Mouse (Mus musculus) heart, postnatal 25 days (tissue): ENCODE measurements around the gene Ccr5. TPM values are rescaled to one million over a fixed set of nuclear protein-coding genes. Genes with fewer than 3 reads are reported as not detected.
"Not testable (repeated sequence)": the region's sequence is repeated elsewhere in the genome, so short reads cannot be mapped to it uniquely, and the experiment has no call there.

Source experiments
- DNase-seq: peaks from one replicate; pipeline ENCODE4 v3.0.0; 2022; ENCODE audit warnings: low spot score
- intact Hi-C: fragments of 180-260 bp; cut with DNase I; formaldehyde crosslinking; loops from one replicate; pipeline ENCODE4 v1.15.1; 2025
- total RNA-seq, 2 experiments: library from RNA; stranded (reverse); gene quantifications; 2 replicates each; pipeline ENCODE4 v1.2.3; 2021

Ccr5 gene
- 1 to 10 TPM; 3.2 to 3.7 TPM for total RNA-seq

- DNase-seq: no peak
- intact Hi-C loops: no loop called here
Measured at GRCm38 (mm10) chr9:124121387-124122184, at the start of gene Ccr5. Ccr5 (plus strand) TSS chr9:124121543.

- DNase-seq: no peak
- intact Hi-C loops: no loop called here
Measured at GRCm38 (mm10) chr9:124079803-124080202, 41.5 kb upstream of the Ccr5 start.

GRCm38 (mm10) chr9:124080471-124080870 is 40.9 kb upstream of the Ccr5 start:
- intact Hi-C loops: not testable (repeated sequence)

GRCm38 (mm10) chr9:124090441-124090840 is 30.9 kb upstream of the Ccr5 start:
- no peak for DNase-seq
- intact Hi-C loops: no loop called here

More at GRCm38 (mm10) chr9:124080471-124080870, 40.9 kb upstream of the Ccr5 start:
- DNase-seq: not testable (repeated sequence)

- DNase-seq: no peak
- intact Hi-C loops: no loop called here
Measured at GRCm38 (mm10) chr9:124099127-124099526, 22.2 kb upstream of the Ccr5 start.

GRCm38 (mm10) chr9:124100357-124100756 is 21.0 kb upstream of the Ccr5 start:
- intact Hi-C loops: no loop called here
- no peak for DNase-seq

GRCm38 (mm10) chr9:124101723-124102122 is 19.6 kb upstream of the Ccr5 start, which contains the start of gene Ccr2:
Ccr2 (plus strand) TSS chr9:124101950.
- DNase-seq: no peak
- intact Hi-C loops: no loop called here

- no peak for DNase-seq
- intact Hi-C loops: no loop called here
Measured at GRCm38 (mm10) chr9:124103199-124103598, 18.1 kb upstream of the Ccr5 start.

GRCm38 (mm10) chr9:124105196-124105595 is 16.1 kb upstream of the Ccr5 start:
- DNase-seq: no peak
- intact Hi-C loops: no loop called here

GRCm38 (mm10) chr9:124107232-124107631 is 14.1 kb upstream of the Ccr5 start:
- DNase-seq: no peak
- intact Hi-C loops: no loop called here

GRCm38 (mm10) chr9:124108356-124109127 is 12.8 kb upstream of the Ccr5 start:
- DNase-seq: no peak
- intact Hi-C loops: no loop called here

GRCm38 (mm10) chr9:124111997-124112396 is 9.3 kb upstream of the Ccr5 start:
- DNase-seq: no peak
- intact Hi-C loops: no loop called here

- intact Hi-C loops: no loop called here
- no peak for DNase-seq
Measured at GRCm38 (mm10) chr9:124112591-124113239, 8.6 kb upstream of the Ccr5 start.

- no peak for DNase-seq
- intact Hi-C loops: no loop called here
Measured at GRCm38 (mm10) chr9:124113777-124114176, 7.6 kb upstream of the Ccr5 start.

- intact Hi-C loops: no loop called here
- DNase-seq: no peak
Measured at GRCm38 (mm10) chr9:124118489-124118888, 2.9 kb upstream of the Ccr5 start.

GRCm38 (mm10) chr9:124125576-124125975 is 4.2 kb downstream of the Ccr5 start:
- intact Hi-C loops: no loop called here

GRCm38 (mm10) chr9:124126373-124126772 is 5.0 kb downstream of the Ccr5 start:
- no peak for DNase-seq
- intact Hi-C loops: no loop called here

More at GRCm38 (mm10) chr9:124125576-124125975, 4.2 kb downstream of the Ccr5 start:
- no peak for DNase-seq

- no peak for DNase-seq
- intact Hi-C loops: no loop called here
Measured at GRCm38 (mm10) chr9:124127412-124127811, 6.1 kb downstream of the Ccr5 start.

- intact Hi-C loops: no loop called here
- no peak for DNase-seq
Measured at GRCm38 (mm10) chr9:124128379-124128778, 7.0 kb downstream of the Ccr5 start.

- intact Hi-C loops: not testable (repeated sequence)
Measured at GRCm38 (mm10) chr9:124132899-124133298, 11.6 kb downstream of the Ccr5 start.

More at GRCm38 (mm10) chr9:124132899-124133298, 11.6 kb downstream of the Ccr5 start:
- not testable (repeated sequence) for DNase-seq
